Mouse (Mus musculus) olfactory bulb, adult 2 months (tissue): Measurements from ENCODE around the gene Max. TPM values are rescaled to one million over a fixed set of nuclear protein-coding genes. Genes with fewer than 3 reads are reported as not detected.

Experiments
- H3K27ac ChIP-seq: fragments of 200-500 bp; 2 replicates; pipeline ENCODE4 v1.5.1; 2012; ENCODE audit warnings: low read depth, low read length; ENCODE audit not compliant: insufficient read depth
- H3K4me1 ChIP-seq: fragments of 200-500 bp; 2 replicates; pipeline ENCODE4 v1.6.1; 2012; ENCODE audit warnings: low read length; ENCODE audit not compliant: control insufficient read depth, insufficient read depth
- H3K4me3 ChIP-seq: fragments of 200-500 bp; 2 replicates; pipeline ENCODE4 v1.5.1; 2012; ENCODE audit warnings: mild to moderate bottlenecking, low read depth, low read length, moderate library complexity; ENCODE audit not compliant: insufficient read depth
- CTCF ChIP-seq: fragments of 200-500 bp; IDR thresholded peaks from 2 replicates; pipeline ENCODE4 v1.5.1; 2012; ENCODE audit warnings: low read depth, mild to moderate bottlenecking, low read length, moderate library complexity; ENCODE audit not compliant: insufficient read depth
- POLR2A ChIP-seq: fragments of 200-500 bp; IDR thresholded peaks from 2 replicates; pipeline ENCODE4 v1.6.1; 2012; ENCODE audit warnings: mild to moderate bottlenecking, low read depth, low read length, moderate library complexity; ENCODE audit not compliant: insufficient read depth
- WGBS: fragments of 180-500 bp; shearing (Covaris S2); methylation state at CpG from one replicate; pipeline ENCODE4 v1.1.7; 2018; 5-methylcytosine and 5-hydroxymethylcytosine counted together
- polyA plus RNA-seq: library from polyadenylated mRNA; stranded (reverse); fragments of >200 nt; gene quantifications from 2 replicates; pipeline ENCODE4 v1.2.4, GENCODE M21; 2012; ENCODE audit warnings: low replicate concordance; ENCODE audit not compliant: missing spikeins, insufficient read depth, insufficient read length

The Max gene
- not detected in 2 replicates for polyA plus RNA-seq

GRCm38 (mm10) chr12:76961932-76962891 lies at the start of gene Max:
Max (minus strand) TSS chr12:76962201.
- 0 out of 2 replicates have a peak, but pooled peaks have one; percentile 41 for TF ChIP-seq POLR2A
- no peak for TF ChIP-seq CTCF
- Histone ChIP-seq H3K4me3 (peak within 1 kb of the TSS; percentile 87), H3K27ac (no peak within 1 kb of the TSS; the same call in 1 of the 2 replicates), H3K4me1 (0 out of 2 replicates have a peak, but pooled peaks cover 3% of the 10 kb centered on the region)
- under 1% methylated on average over 73 of the region's 73 CpGs for WGBS

GRCm38 (mm10) chr12:77011092-77011720 lies 49.2 kb upstream of the Max start:
- no peak overlapping the region for H3K27ac ChIP-seq
- no peaks in the 10 kb centered on the region for H3K4me1 ChIP-seq
- TF ChIP-seq CTCF (no peak), POLR2A (no peak)
- WGBS: 71% methylated on average over 6 of the region's 6 CpGs
- no peak overlapping the region for H3K4me3 ChIP-seq

GRCm38 (mm10) chr12:77009202-77010030 lies 47.4 kb upstream of the Max start:
- H3K27ac ChIP-seq: no peak overlapping the region
- 43% methylated on average over 20 of the region's 20 CpGs for WGBS
- TF ChIP-seq CTCF (no peak), POLR2A (no peak)
- H3K4me3 ChIP-seq: no peak overlapping the region
- H3K4me1 ChIP-seq: peaks cover 7% of the 10 kb centered on the region

GRCm38 (mm10) chr12:77004893-77005292 lies 42.9 kb upstream of the Max start:
- H3K4me1 ChIP-seq: peaks cover 9% of the 10 kb centered on the region
- TF ChIP-seq CTCF: no peak
- no peak for TF ChIP-seq POLR2A
- WGBS: 22% methylated on average over 10 of the region's 10 CpGs
- peak overlapping the region; percentile 89 for H3K27ac ChIP-seq
- peak overlapping the region; percentile 37 for H3K4me3 ChIP-seq

- H3K4me1 ChIP-seq: peaks cover 9% of the 10 kb centered on the region
- H3K4me3 ChIP-seq: no peak overlapping the region
- WGBS: 73% methylated on average over 8 of the region's 8 CpGs
- TF ChIP-seq CTCF (no peak), POLR2A (no peak)
- H3K27ac ChIP-seq: no peak overlapping the region
Measured at GRCm38 (mm10) chr12:77002551-77003228, 40.7 kb upstream of the Max start.

GRCm38 (mm10) chr12:77001312-77001711 lies 39.3 kb upstream of the Max start:
- no peak overlapping the region for H3K4me3 ChIP-seq
- no peak for TF ChIP-seq POLR2A
- TF ChIP-seq CTCF: no peak
- 94% methylated on average over 1 of the region's 1 CpGs for WGBS
- no peak overlapping the region for H3K27ac ChIP-seq
- peaks cover 9% of the 10 kb centered on the region for H3K4me1 ChIP-seq

GRCm38 (mm10) chr12:77000705-77001284 lies 38.8 kb upstream of the Max start:
- 40% methylated on average over 6 of the region's 6 CpGs for WGBS
- Histone ChIP-seq H3K4me3 (no peak overlapping the region), H3K4me1 (peaks cover 9% of the 10 kb centered on the region), H3K27ac (no peak overlapping the region)
- no peak for TF ChIP-seq CTCF
- no peak for TF ChIP-seq POLR2A
